Mouse (Mus musculus): ENCODE results near the gene Utp20. TPM values are rescaled to one million over a fixed set of nuclear protein-coding genes. Genes with fewer than 3 reads are reported as not detected.
"Not testable (repeated sequence)": the region's sequence is repeated elsewhere in the genome, so short reads cannot be mapped to it uniquely, and the experiment has no call there.

Gene Utp20
- polyA plus RNA-seq, 1 experiment from 2014 or later, result 6.5 TPM

GRCm38 (mm10) chr10:88776206-88776605 is 50.4 kb downstream of the Utp20 start:
- Histone ChIP-seq H3K9me3 (ENCODE audit: low read length) (no peaks in the 10 kb centered on the region), H3K4me2 (replicated peaks; ENCODE audit: low read depth, low read length) (no peak overlapping the region), H3K36me3 (ENCODE audit: insufficient read depth, low read length) (0 out of 2 replicates have a peak, but pooled peaks cover 7% of the 10 kb centered on the region), H3K27ac (ENCODE audit: low read length) (no peak overlapping the region), H3K27me3 (replicated peaks; ENCODE audit: insufficient read depth, low read length) (no peaks in the 10 kb centered on the region), H3K4me1 (ENCODE audit: insufficient read depth, low read depth, low read length) (no peaks in the 10 kb centered on the region), H3K9ac (replicated peaks; ENCODE audit: low read depth) (no peak overlapping the region), H3K4me3 (ENCODE audit: low read depth, low read length) (no peak overlapping the region)
- DNase-seq (ENCODE audit: low spot score) (no peak), ATAC-seq (no peak)
- TF ChIP-seq EP300 (IDR thresholded peaks at IDR 0.05), result no peak
- TF ChIP-seq CTCF (IDR thresholded peaks at IDR 0.05), result no peak
- 82% methylated on average over 6 of the region's 6 CpGs for WGBS

- H3K36me3 ChIP-seq (ENCODE audit: insufficient read depth, low read length); H3K9me3 ChIP-seq (ENCODE audit: low read length); H3K4me1 ChIP-seq (ENCODE audit: insufficient read depth, low read depth, low read length); H3K4me2 ChIP-seq (replicated peaks; ENCODE audit: low read depth, low read length); H3K27me3 ChIP-seq (replicated peaks; ENCODE audit: insufficient read depth, low read length); H3K27ac ChIP-seq (ENCODE audit: low read length); H3K9ac ChIP-seq (replicated peaks; ENCODE audit: low read depth); ATAC-seq; DNase-seq (ENCODE audit: low spot score); H3K4me3 ChIP-seq (ENCODE audit: low read depth, low read length): not testable (repeated sequence)
- 75% methylated on average over 5 of the region's 5 CpGs for WGBS
Measured at GRCm38 (mm10) chr10:88772965-88773364, 53.6 kb downstream of the Utp20 start.

GRCm38 (mm10) chr10:88769676-88770075 is 56.9 kb downstream of the Utp20 start:
- H3K4me3 ChIP-seq (ENCODE audit: low read depth, low read length), result no peak overlapping the region
- H3K4me1 ChIP-seq (ENCODE audit: insufficient read depth, low read depth, low read length), result no peaks in the 10 kb centered on the region
- peaks cover 4% of the 10 kb centered on the region for H3K36me3 ChIP-seq (ENCODE audit: insufficient read depth, low read length)
- H3K9me3 ChIP-seq (ENCODE audit: low read length), result no peaks in the 10 kb centered on the region
- ATAC-seq (no peak), DNase-seq (ENCODE audit: low spot score) (no peak)
- H3K9ac ChIP-seq (replicated peaks; ENCODE audit: low read depth), result no peak overlapping the region
- no peaks in the 10 kb centered on the region for H3K27me3 ChIP-seq (replicated peaks; ENCODE audit: insufficient read depth, low read length)
- TF ChIP-seq EP300 (IDR thresholded peaks at IDR 0.05) (no peak), CTCF (IDR thresholded peaks at IDR 0.05) (no peak)
- WGBS, result 93% methylated on average over 7 of the region's 7 CpGs
- no peak overlapping the region for H3K27ac ChIP-seq (ENCODE audit: low read length)
- no peak overlapping the region for H3K4me2 ChIP-seq (replicated peaks; ENCODE audit: low read depth, low read length)

DNA sequence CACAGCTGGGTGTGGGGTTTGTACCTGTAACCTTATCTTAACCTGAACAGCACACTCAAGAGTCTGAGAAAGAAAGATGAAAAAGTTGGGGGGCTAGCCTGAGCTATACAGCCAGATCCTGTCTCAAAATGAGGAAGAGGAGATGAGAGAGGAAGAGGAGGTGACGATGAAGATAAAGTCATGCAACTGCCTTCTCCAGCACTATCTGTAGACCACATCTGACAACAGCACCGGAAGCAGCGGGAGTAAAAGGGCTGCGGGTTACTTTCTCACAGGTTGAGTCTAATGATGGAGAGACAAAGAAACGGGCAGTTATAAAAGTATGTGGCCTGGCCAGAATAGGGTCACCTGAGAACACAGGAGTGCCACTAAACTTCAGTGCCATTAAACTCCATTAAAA is 57.6 kb downstream of the Utp20 start:
- WGBS, result 89% methylated on average over 5 of the region's 5 CpGs
- ATAC-seq (no peak), DNase-seq (ENCODE audit: low spot score) (no peak)
- no peak overlapping the region for H3K4me3 ChIP-seq (ENCODE audit: low read depth, low read length)
- H3K4me2 ChIP-seq (replicated peaks; ENCODE audit: low read depth, low read length), result no peak overlapping the region
- no peak overlapping the region for H3K9ac ChIP-seq (replicated peaks; ENCODE audit: low read depth)
- H3K9me3 ChIP-seq (ENCODE audit: low read length), result no peaks in the 10 kb centered on the region
- H3K36me3 ChIP-seq (ENCODE audit: insufficient read depth, low read length), result peaks cover 4% of the 10 kb centered on the region
- no peaks in the 10 kb centered on the region for H3K4me1 ChIP-seq (ENCODE audit: insufficient read depth, low read depth, low read length)
- H3K27me3 ChIP-seq (replicated peaks; ENCODE audit: insufficient read depth, low read length), result no peaks in the 10 kb centered on the region
- TF ChIP-seq EP300 (IDR thresholded peaks at IDR 0.05) (no peak), CTCF (IDR thresholded peaks at IDR 0.05) (no peak)
- H3K27ac ChIP-seq (ENCODE audit: low read length), result no peak overlapping the region

DNA sequence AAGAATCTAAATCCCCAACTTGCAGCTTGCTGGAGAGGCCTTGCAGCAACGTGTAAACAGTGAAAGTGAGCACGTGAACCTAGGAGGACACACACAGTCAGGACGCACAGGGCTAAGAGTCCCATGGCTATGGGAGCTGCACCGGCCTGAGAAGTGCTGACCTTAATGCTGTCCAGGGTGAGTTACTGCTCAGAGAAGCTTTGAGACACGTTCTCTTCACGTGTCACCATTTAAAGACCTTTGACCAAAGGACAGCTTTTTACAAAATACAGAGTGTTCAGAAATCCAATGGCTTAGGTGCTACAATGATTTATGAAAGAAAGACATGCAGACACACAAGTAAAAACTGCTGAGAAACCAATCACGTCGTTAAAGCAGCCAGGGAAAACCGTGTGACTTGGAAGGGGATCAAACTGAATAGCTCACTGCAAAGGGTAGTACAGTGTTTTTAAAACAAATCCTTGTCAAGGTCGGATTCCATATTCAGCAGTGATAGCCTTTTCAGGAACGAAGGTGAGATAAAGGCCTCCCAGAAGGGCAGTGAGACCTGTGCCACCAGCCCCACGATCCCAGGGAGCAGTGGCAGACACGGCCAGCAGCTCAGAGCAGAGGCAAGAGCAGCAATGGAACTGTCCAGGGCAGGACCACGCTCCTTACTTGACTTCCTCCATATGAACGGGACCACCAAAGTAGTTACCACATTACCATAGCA is 61.0 kb downstream of the Utp20 start:
- Histone ChIP-seq H3K4me2 (replicated peaks; ENCODE audit: low read depth, low read length) (no peak overlapping the region), H3K9ac (replicated peaks; ENCODE audit: low read depth) (no peak overlapping the region), H3K27me3 (replicated peaks; ENCODE audit: insufficient read depth, low read length) (no peaks in the 10 kb centered on the region), H3K9me3 (ENCODE audit: low read length) (no peaks in the 10 kb centered on the region), H3K27ac (ENCODE audit: low read length) (no peak overlapping the region), H3K36me3 (ENCODE audit: insufficient read depth, low read length) (peaks cover 4% of the 10 kb centered on the region), H3K4me1 (ENCODE audit: insufficient read depth, low read depth, low read length) (no peaks in the 10 kb centered on the region), H3K4me3 (ENCODE audit: low read depth, low read length) (no peak overlapping the region)
- DNase-seq (ENCODE audit: low spot score) (no peak), ATAC-seq (no peak)
- 85% methylated on average over 15 of the region's 15 CpGs for WGBS
- no peak for TF ChIP-seq CTCF (IDR thresholded peaks at IDR 0.05)
- no peak for TF ChIP-seq EP300 (IDR thresholded peaks at IDR 0.05)

DNA sequence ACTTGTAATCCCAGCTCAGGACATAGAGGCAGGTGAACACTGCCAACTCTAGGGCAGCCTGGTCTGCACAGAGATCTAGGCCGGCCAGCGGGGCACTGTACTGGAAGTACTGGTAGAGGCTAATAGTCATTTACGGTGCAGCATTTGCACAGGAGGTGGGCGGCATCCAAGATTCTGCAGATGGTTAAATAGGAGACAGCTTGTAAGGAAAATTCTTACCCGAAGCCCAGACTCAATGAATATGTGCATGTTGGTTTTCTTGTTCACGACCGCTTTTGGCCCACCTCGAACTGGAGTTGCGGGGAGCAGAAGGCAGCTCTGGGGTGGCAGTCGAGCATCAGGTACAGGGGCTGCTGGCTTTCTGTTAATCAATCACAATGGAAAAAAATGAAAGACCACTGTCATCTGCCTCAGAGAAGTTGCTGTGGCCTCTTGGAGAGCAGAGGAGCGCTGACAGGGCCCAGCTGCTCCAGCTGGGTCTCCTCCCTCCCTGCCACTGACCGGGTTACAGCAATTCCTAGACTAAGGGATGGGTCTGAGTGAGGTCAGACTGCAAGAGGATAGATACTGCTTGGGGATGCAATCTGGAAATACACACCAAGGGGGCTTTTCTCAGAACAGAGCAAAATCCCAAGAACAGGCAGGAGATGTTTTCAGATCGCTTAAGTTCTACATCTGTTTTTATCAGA is 64.9 kb downstream of the Utp20 start:
- 89% methylated on average over 13 of the region's 13 CpGs for WGBS
- Histone ChIP-seq H3K27ac (ENCODE audit: low read length) (no peak overlapping the region), H3K9me3 (ENCODE audit: low read length) (no peaks in the 10 kb centered on the region), H3K4me2 (replicated peaks; ENCODE audit: low read depth, low read length) (no peak overlapping the region), H3K4me3 (ENCODE audit: low read depth, low read length) (no peak overlapping the region), H3K27me3 (replicated peaks; ENCODE audit: insufficient read depth, low read length) (no peaks in the 10 kb centered on the region), H3K9ac (replicated peaks; ENCODE audit: low read depth) (no peak overlapping the region), H3K36me3 (ENCODE audit: insufficient read depth, low read length) (peaks cover 2% of the 10 kb centered on the region; the same call in 1 of the 2 replicates), H3K4me1 (ENCODE audit: insufficient read depth, low read depth, low read length) (no peaks in the 10 kb centered on the region)
- ATAC-seq (no peak), DNase-seq (ENCODE audit: low spot score) (no peak)
- no peak for TF ChIP-seq EP300 (IDR thresholded peaks at IDR 0.05)
- no peak for TF ChIP-seq CTCF (IDR thresholded peaks at IDR 0.05)

Data from lung, postnatal 0 days (tissue).